Mouse (Mus musculus) embryonic facial prominence, embryonic 11.5 days (tissue): ENCODE data around the gene Traf7. TPM values are rescaled to one million over a fixed set of nuclear protein-coding genes. Genes with fewer than 3 reads are reported as not detected.
A peak's percentile ranks its signal among the peaks of the same experiment; 100 is the strongest.

Experiments used
- ATAC-seq: fragments of 200-750 bp; cut with Nextera tagmentation; replicated peaks from 2 replicates; pipeline ENCODE4 v1.8.0; 2017; ENCODE audit warnings: low read depth; ENCODE audit not compliant: insufficient number of reproducible peaks, low FRiP score, low TSS enrichment
- DNase-seq: peaks from one replicate; pipeline ENCODE4 v3.0.0-alpha.2; 2015; ENCODE audit warnings: low spot score
- H3K27ac ChIP-seq: fragments of 300-500 bp; sonication (generic); replicated peaks from 2 replicates; pipeline ENCODE4 v1.5.1; 2014; ENCODE audit warnings: mild to moderate bottlenecking, low read depth, low read length, control low read depth
- H3K27me3 ChIP-seq: fragments of 300-500 bp; sonication (generic); 2 replicates; pipeline ENCODE4 v1.6.1; 2014; ENCODE audit warnings: mild to moderate bottlenecking, low read length, moderate library complexity, mixed read lengths; ENCODE audit not compliant: control insufficient read depth, insufficient read depth
- H3K36me3 ChIP-seq: fragments of 300-500 bp; sonication (generic); replicated peaks from 2 replicates; pipeline ENCODE4 v1.6.1; 2014; ENCODE audit warnings: low read depth, mild to moderate bottlenecking, low read length, moderate library complexity, mixed read lengths; ENCODE audit not compliant: control insufficient read depth, insufficient read depth
- H3K4me1 ChIP-seq: fragments of 300-500 bp; sonication (generic); 2 replicates; pipeline ENCODE4 v1.6.1; 2014; ENCODE audit warnings: low read length, mixed read lengths; ENCODE audit not compliant: control insufficient read depth, insufficient read depth
- H3K4me2 ChIP-seq: fragments of 300-500 bp; sonication (generic); 2 replicates; pipeline ENCODE4 v1.6.1; 2014; ENCODE audit warnings: low read depth, mild to moderate bottlenecking, control low read depth, low read length, moderate library complexity
- H3K4me3 ChIP-seq: fragments of 300-500 bp; sonication (generic); 2 replicates; pipeline ENCODE4 v1.5.1; 2014; ENCODE audit warnings: low read depth, low read length, control low read depth
- H3K9ac ChIP-seq: fragments of 300-500 bp; sonication (generic); replicated peaks from 2 replicates; pipeline ENCODE4 v1.6.1; 2014; ENCODE audit warnings: mild to moderate bottlenecking, control low read depth, low read length
- H3K9me3 ChIP-seq: fragments of 300-500 bp; sonication (generic); replicated peaks from 2 replicates; pipeline ENCODE4 v1.6.1; 2016; ENCODE audit warnings: mild to moderate bottlenecking, low read length, inconsistent platforms, mixed read lengths; ENCODE audit not compliant: control insufficient read depth
- WGBS: fragments of 180-500 bp; shearing (Covaris S2); extraction: QIAGEN DNeasy Blood & Tissue Kit; methylation state at CpG from one replicate; pipeline ENCODE4 v1.1.7; 2014; 5-methylcytosine and 5-hydroxymethylcytosine counted together
- polyA plus RNA-seq: library from polyadenylated mRNA; unstranded; fragments of >200 nt; fragmentation: Nextera tagmentation; extraction: Ambion mirVana; gene quantifications from 2 replicates; pipeline ENCODE4 v1.2.1, GENCODE M21; 2014

The Traf7 gene
- polyA plus RNA-seq, 1 experiment from 2014 or later, result 86.1 TPM

GRCm38 (mm10) chr17:24550416-24551049, 22.8 kb upstream of the Traf7 start:
- peak overlapping the region; percentile 89 for H3K4me2 ChIP-seq
- no peaks in the 10 kb centered on the region for H3K27me3 ChIP-seq
- no peaks in the 10 kb centered on the region for H3K36me3 ChIP-seq
- under 1% methylated on average over 40 of the region's 44 CpGs for WGBS
- peak overlapping the region; percentile 90 for H3K9ac ChIP-seq
- H3K4me3 ChIP-seq, result peak overlapping the region; percentile 90
- no peaks in the 10 kb centered on the region for H3K9me3 ChIP-seq
- peak; percentile 86 for ATAC-seq
- peak; percentile 79 for DNase-seq
- H3K27ac ChIP-seq, result peak overlapping the region; percentile 93
- no peaks in the 10 kb centered on the region; the same call in 1 of the 2 replicates for H3K4me1 ChIP-seq

- Histone ChIP-seq H3K4me1 (no peaks in the 10 kb centered on the region; the same call in 1 of the 2 replicates), H3K9ac (peak within 1 kb of the TSS; percentile 90), H3K36me3 (no peaks in the 10 kb centered on the region), H3K27ac (peak within 1 kb of the TSS; percentile 93), H3K9me3 (no peaks in the 10 kb centered on the region), H3K4me3 (peak within 1 kb of the TSS; percentile 90), H3K4me2 (peak within 1 kb of the TSS; percentile 89), H3K27me3 (no peaks in the 10 kb centered on the region)
- ATAC-seq (peak; percentile 95), DNase-seq (peak; percentile 100)
- WGBS, result under 1% methylated on average over 65 of the region's 72 CpGs
Observed at GRCm38 (mm10) chr17:24549618-24550415, 22.1 kb upstream of the Traf7 start, which contains the start of gene Pkd1. Gene Pkd1 (plus strand): TSS chr17:24549834.

- Histone ChIP-seq H3K9ac (0 out of 2 replicates have a peak overlapping the region, but pooled peaks have one; percentile 10), H3K27ac (0 out of 2 replicates have a peak overlapping the region, but pooled peaks have one; percentile 20), H3K36me3 (no peaks in the 10 kb centered on the region), H3K4me3 (peak overlapping the region; percentile 90), H3K4me1 (no peaks in the 10 kb centered on the region; the same call in none of the 2 replicates), H3K9me3 (no peaks in the 10 kb centered on the region), H3K27me3 (no peaks in the 10 kb centered on the region), H3K4me2 (peak overlapping the region; percentile 89)
- ATAC-seq (peak; percentile 36), DNase-seq (peak; percentile 43)
- 4% methylated on average over 23 of the region's 23 CpGs for WGBS
Observed at GRCm38 (mm10) chr17:24548921-24549617, 21.3 kb upstream of the Traf7 start.

- ATAC-seq (no peak), DNase-seq (no peak)
- WGBS, result 44% methylated on average over 9 of the region's 9 CpGs
- H3K4me1 ChIP-seq, result no peaks in the 10 kb centered on the region; the same call in none of the 2 replicates
- no peak overlapping the region for H3K9ac ChIP-seq
- H3K9me3 ChIP-seq, result no peaks in the 10 kb centered on the region
- H3K4me2 ChIP-seq, result no peak overlapping the region
- no peaks in the 10 kb centered on the region for H3K36me3 ChIP-seq
- H3K4me3 ChIP-seq, result no peak overlapping the region
- no peaks in the 10 kb centered on the region for H3K27me3 ChIP-seq
- no peak overlapping the region for H3K27ac ChIP-seq
Observed at GRCm38 (mm10) chr17:24548435-24548834, 20.7 kb upstream of the Traf7 start.

GRCm38 (mm10) chr17:24546234-24546633, 18.5 kb upstream of the Traf7 start:
- Histone ChIP-seq H3K9me3 (no peaks in the 10 kb centered on the region), H3K4me2 (no peak overlapping the region), H3K36me3 (no peaks in the 10 kb centered on the region), H3K4me3 (no peak overlapping the region), H3K9ac (no peak overlapping the region), H3K27ac (no peak overlapping the region), H3K27me3 (no peaks in the 10 kb centered on the region), H3K4me1 (no peaks in the 10 kb centered on the region; the same call in 1 of the 2 replicates)
- 84% methylated on average over 3 of the region's 3 CpGs for WGBS
- DNase-seq (no peak), ATAC-seq (no peak)

- Histone ChIP-seq H3K9me3 (no peaks in the 10 kb centered on the region), H3K4me3 (no peak overlapping the region), H3K27me3 (no peaks in the 10 kb centered on the region), H3K9ac (no peak overlapping the region), H3K36me3 (no peaks in the 10 kb centered on the region), H3K27ac (no peak overlapping the region), H3K4me1 (no peaks in the 10 kb centered on the region; the same call in 1 of the 2 replicates), H3K4me2 (no peak overlapping the region)
- ATAC-seq (no peak), DNase-seq (no peak)
- WGBS, result 86% methylated on average over 2 of the region's 2 CpGs
Observed at GRCm38 (mm10) chr17:24545247-24545646, 17.5 kb upstream of the Traf7 start.

- Histone ChIP-seq H3K27ac (no peak overlapping the region), H3K9me3 (no peaks in the 10 kb centered on the region), H3K9ac (peak overlapping the region; percentile 41), H3K36me3 (no peaks in the 10 kb centered on the region), H3K4me1 (no peaks in the 10 kb centered on the region; the same call in 1 of the 2 replicates), H3K27me3 (no peaks in the 10 kb centered on the region), H3K4me2 (peak overlapping the region; percentile 23), H3K4me3 (peak overlapping the region; percentile 17; the same call in 1 of the 2 replicates)
- 18% methylated on average over 12 of the region's 12 CpGs for WGBS
- no peak for DNase-seq
- ATAC-seq, result no peak
Observed at GRCm38 (mm10) chr17:24544613-24545012, 16.9 kb upstream of the Traf7 start.
